Mouse (Mus musculus) forebrain, embryonic 10.5 days (tissue): ENCODE measurements at regions not wholly inside any gene's neighbourhood (a gene's known extent, or its start where the extent isn't known, plus 50 kb on each side); places are given as distances from the start of the nearest gene placed in this dataset.

Experiments
- DNase-seq: peaks from one replicate; pipeline ENCODE4 v3.0.0-alpha.2; 2017; ENCODE audit warnings: low spot score; ENCODE audit errors: extremely low spot score
- H3K27ac ChIP-seq: fragments of 300-500 bp; sonication (generic); 2 replicates; pipeline ENCODE4 v1.5.1; 2016; ENCODE audit warnings: mild to moderate bottlenecking
- H3K27me3 ChIP-seq: fragments of 300-500 bp; sonication (generic); 2 replicates; pipeline ENCODE4 v1.6.1; 2016; ENCODE audit warnings: mild to moderate bottlenecking; ENCODE audit not compliant: poor library complexity, severe bottlenecking
- H3K36me3 ChIP-seq: fragments of 300-500 bp; sonication (generic); replicated peaks from 2 replicates; pipeline ENCODE4 v1.6.1; 2016; ENCODE audit warnings: mild to moderate bottlenecking, moderate library complexity
- H3K4me1 ChIP-seq: fragments of 300-500 bp; sonication (generic); 2 replicates; pipeline ENCODE4 v1.6.1; 2016
- H3K4me3 ChIP-seq: fragments of 300-500 bp; sonication (generic); 2 replicates; pipeline ENCODE4 v1.5.1; 2016; ENCODE audit warnings: mild to moderate bottlenecking, moderate library complexity
- H3K9me3 ChIP-seq: fragments of 300-500 bp; sonication (generic); 2 replicates; pipeline ENCODE4 v1.6.1; 2016; ENCODE audit warnings: mild to moderate bottlenecking, moderate library complexity
- WGBS: fragments of 180-500 bp; shearing (Covaris S2); methylation state at CpG from one replicate; pipeline ENCODE4 v1.1.7; 2016; 5-methylcytosine and 5-hydroxymethylcytosine counted together

- no peak overlapping the region for H3K4me3 ChIP-seq
- H3K27ac ChIP-seq, result no peak overlapping the region
- no peak for DNase-seq
- H3K9me3 ChIP-seq, result no peaks in the 10 kb centered on the region
- WGBS, result 88% methylated on average over 4 of the region's 4 CpGs
- no peaks in the 10 kb centered on the region for H3K36me3 ChIP-seq
- H3K27me3 ChIP-seq, result no peaks in the 10 kb centered on the region
- peaks cover 10% of the 10 kb centered on the region; the same call in 1 of the 2 replicates for H3K4me1 ChIP-seq
Observed at GRCm38 (mm10) chr15:72331262-72331661, 1503.1 kb upstream of the Gm6569 start.

- Histone ChIP-seq H3K4me3 (no peak overlapping the region), H3K9me3 (no peaks in the 10 kb centered on the region), H3K36me3 (no peaks in the 10 kb centered on the region), H3K27ac (no peak overlapping the region), H3K27me3 (no peaks in the 10 kb centered on the region), H3K4me1 (peaks cover 10% of the 10 kb centered on the region; the same call in 1 of the 2 replicates)
- no peak for DNase-seq
- WGBS, result 78% methylated on average over 4 of the region's 4 CpGs
Observed at GRCm38 (mm10) chr15:72334497-72334896, 1499.9 kb upstream of the Gm6569 start.

- no peak for DNase-seq
- 86% methylated on average over 1 of the region's 1 CpGs for WGBS
- Histone ChIP-seq H3K4me1 (peaks cover 10% of the 10 kb centered on the region), H3K36me3 (no peaks in the 10 kb centered on the region), H3K9me3 (no peaks in the 10 kb centered on the region), H3K27ac (no peak overlapping the region), H3K27me3 (no peaks in the 10 kb centered on the region), H3K4me3 (no peak overlapping the region)
Observed at GRCm38 (mm10) chr15:72339629-72340028, 1494.7 kb upstream of the Gm6569 start.

- no peak overlapping the region for H3K4me3 ChIP-seq
- no peak for DNase-seq
- peaks cover 6% of the 10 kb centered on the region; the same call in 1 of the 2 replicates for H3K4me1 ChIP-seq
- no peaks in the 10 kb centered on the region for H3K27me3 ChIP-seq
- H3K36me3 ChIP-seq, result no peaks in the 10 kb centered on the region
- WGBS, result 90% methylated on average over 2 of the region's 2 CpGs
- no peaks in the 10 kb centered on the region for H3K9me3 ChIP-seq
- H3K27ac ChIP-seq, result no peak overlapping the region
Observed at GRCm38 (mm10) chr15:72341991-72342390, 1492.4 kb upstream of the Gm6569 start.

- Histone ChIP-seq H3K9me3 (no peaks in the 10 kb centered on the region), H3K4me3 (no peak overlapping the region), H3K36me3 (no peaks in the 10 kb centered on the region), H3K27me3 (no peaks in the 10 kb centered on the region), H3K4me1 (peaks cover 6% of the 10 kb centered on the region; the same call in 1 of the 2 replicates), H3K27ac (no peak overlapping the region)
- WGBS, result 84% methylated on average over 4 of the region's 4 CpGs
- no peak for DNase-seq
Observed at GRCm38 (mm10) chr15:72342504-72342903, 1491.9 kb upstream of the Gm6569 start.

- Histone ChIP-seq H3K27ac (no peak overlapping the region), H3K9me3 (no peaks in the 10 kb centered on the region), H3K36me3 (no peaks in the 10 kb centered on the region), H3K4me1 (peaks cover 6% of the 10 kb centered on the region; the same call in 1 of the 2 replicates), H3K27me3 (no peaks in the 10 kb centered on the region), H3K4me3 (no peak overlapping the region)
- DNase-seq, result no peak
Observed at GRCm38 (mm10) chr15:72343794-72344193, 1490.6 kb upstream of the Gm6569 start.

GRCm38 (mm10) chr15:72353371-72353770 lies 1481.0 kb upstream of the Gm6569 start:
- H3K9me3 ChIP-seq, result no peaks in the 10 kb centered on the region
- no peaks in the 10 kb centered on the region for H3K4me1 ChIP-seq
- DNase-seq, result no peak
- H3K4me3 ChIP-seq, result no peak overlapping the region
- no peaks in the 10 kb centered on the region for H3K36me3 ChIP-seq
- H3K27me3 ChIP-seq, result no peaks in the 10 kb centered on the region
- no peak overlapping the region for H3K27ac ChIP-seq
- WGBS, result 87% methylated on average over 4 of the region's 4 CpGs

- Histone ChIP-seq H3K4me1 (no peaks in the 10 kb centered on the region), H3K27ac (no peak overlapping the region), H3K36me3 (no peaks in the 10 kb centered on the region), H3K9me3 (no peaks in the 10 kb centered on the region), H3K4me3 (no peak overlapping the region), H3K27me3 (no peaks in the 10 kb centered on the region)
- DNase-seq, result no peak
Observed at GRCm38 (mm10) chr15:72355626-72356025, 1478.7 kb upstream of the Gm6569 start.

GRCm38 (mm10) chr15:72359636-72360035 lies 1474.7 kb upstream of the Gm6569 start:
- no peak for DNase-seq
- Histone ChIP-seq H3K9me3 (no peaks in the 10 kb centered on the region), H3K27me3 (no peaks in the 10 kb centered on the region), H3K36me3 (no peaks in the 10 kb centered on the region), H3K4me1 (no peaks in the 10 kb centered on the region), H3K4me3 (no peak overlapping the region), H3K27ac (no peak overlapping the region)
- 89% methylated on average over 6 of the region's 6 CpGs for WGBS

- no peaks in the 10 kb centered on the region for H3K9me3 ChIP-seq
- no peaks in the 10 kb centered on the region for H3K4me1 ChIP-seq
- 96% methylated on average over 3 of the region's 3 CpGs for WGBS
- no peaks in the 10 kb centered on the region for H3K27me3 ChIP-seq
- no peak for DNase-seq
- no peak overlapping the region for H3K4me3 ChIP-seq
- H3K27ac ChIP-seq, result no peak overlapping the region
- H3K36me3 ChIP-seq, result no peaks in the 10 kb centered on the region
Observed at GRCm38 (mm10) chr15:72360049-72360448, 1474.3 kb upstream of the Gm6569 start.

- Histone ChIP-seq H3K27me3 (no peaks in the 10 kb centered on the region), H3K4me1 (no peaks in the 10 kb centered on the region), H3K9me3 (no peaks in the 10 kb centered on the region), H3K36me3 (no peaks in the 10 kb centered on the region), H3K27ac (no peak overlapping the region), H3K4me3 (no peak overlapping the region)
- no peak for DNase-seq
- WGBS, result 96% methylated on average over 4 of the region's 4 CpGs
Observed at GRCm38 (mm10) chr15:72360463-72361030, 1473.8 kb upstream of the Gm6569 start.

GRCm38 (mm10) chr15:72373041-72373440 lies 1461.3 kb upstream of the Gm6569 start:
- 91% methylated on average over 4 of the region's 4 CpGs for WGBS
- H3K27ac ChIP-seq, result no peak overlapping the region
- H3K4me3 ChIP-seq, result no peak overlapping the region
- no peak for DNase-seq
- no peaks in the 10 kb centered on the region for H3K9me3 ChIP-seq
- no peaks in the 10 kb centered on the region for H3K4me1 ChIP-seq
- H3K36me3 ChIP-seq, result no peaks in the 10 kb centered on the region
- no peaks in the 10 kb centered on the region for H3K27me3 ChIP-seq

- Histone ChIP-seq H3K4me1 (peaks cover 8% of the 10 kb centered on the region), H3K27me3 (no peaks in the 10 kb centered on the region), H3K9me3 (no peaks in the 10 kb centered on the region), H3K36me3 (no peaks in the 10 kb centered on the region), H3K4me3 (no peak overlapping the region), H3K27ac (no peak overlapping the region)
- DNase-seq, result no peak
Observed at GRCm38 (mm10) chr15:72377201-72377600, 1457.2 kb upstream of the Gm6569 start.

- DNase-seq, result no peak
- Histone ChIP-seq H3K27ac (no peak overlapping the region), H3K9me3 (no peaks in the 10 kb centered on the region), H3K36me3 (no peaks in the 10 kb centered on the region), H3K4me3 (no peak overlapping the region), H3K4me1 (peaks cover 8% of the 10 kb centered on the region), H3K27me3 (no peaks in the 10 kb centered on the region)
- 38% methylated on average over 4 of the region's 4 CpGs for WGBS
Observed at GRCm38 (mm10) chr15:72379291-72379690, 1455.1 kb upstream of the Gm6569 start.
